Mouse (Mus musculus): Measurements from ENCODE around the gene Rab2b.

Rab2b gene

GRCm38 (mm10) chr14:52272781-52273180 is 6.6 kb downstream of the Rab2b start:
- DNase-seq = no peak

- DNase-seq = peak; percentile 98
Measured at GRCm38 (mm10) chr14:52257484-52258213, 21.7 kb downstream of the Rab2b start, which contains the start of gene Chd8. Gene Chd8 (minus strand): TSS chr14:52257780.

GRCm38 (mm10) chr14:52256311-52257175 is 22.8 kb downstream of the Rab2b start:
- DNase-seq = no peak

GRCm38 (mm10) chr14:52246129-52246528 is 33.2 kb downstream of the Rab2b start:
- DNase-seq = no peak

- DNase-seq = no peak
Measured at GRCm38 (mm10) chr14:52244690-52245042, 34.7 kb downstream of the Rab2b start.

- DNase-seq = peak; percentile 100
Measured at GRCm38 (mm10) chr14:52244041-52244689, 35.2 kb downstream of the Rab2b start.

- DNase-seq = no peak
Measured at GRCm38 (mm10) chr14:52236216-52236615, 43.1 kb downstream of the Rab2b start.

GRCm38 (mm10) chr14:52235165-52235564 is 44.2 kb downstream of the Rab2b start:
- no peak for DNase-seq

GRCm38 (mm10) chr14:52232249-52232648 is 47.1 kb downstream of the Rab2b start:
- DNase-seq = no peak

- DNase-seq = no peak
Measured at GRCm38 (mm10) chr14:52225972-52226371, 53.4 kb downstream of the Rab2b start.

GRCm38 (mm10) chr14:52217261-52217660 is 62.1 kb downstream of the Rab2b start:
- no peak for DNase-seq
